Mouse (Mus musculus): ENCODE measurements around the gene Gm6526. TPM values are rescaled to one million over a fixed set of nuclear protein-coding genes. Genes with fewer than 3 reads are reported as not detected.
"Not testable (repeated sequence)": the region's sequence is repeated elsewhere in the genome, so short reads cannot be mapped to it uniquely, and the experiment has no call there.

Gene Gm6526
- polyA plus RNA-seq (2015; fragmentation: Nextera tagmentation; extraction: Ambion mirVana): not detected in 2 replicates

GRCm38 (mm10) chr14:43747566-43747965 is at the start of gene Gm6526:
Gene Gm6526 (plus strand): TSS chr14:43747866.
- WGBS (ENCODE audit: insufficient replicate concordance): 50% methylated on average over 4 of the region's 4 CpGs

GRCm38 (mm10) chr14:43727385-43727784 is 20.3 kb upstream of the Gm6526 start, which contains the start of gene Gm16506:
Gene Gm16506 (minus strand): TSS chr14:43727485.
- 71% methylated on average over 1 of the region's 3 CpGs for WGBS (ENCODE audit: insufficient replicate concordance)
- not testable (repeated sequence) for H3K4me1 ChIP-seq (ENCODE audit: control insufficient read depth, low read depth, low read length); H3K27ac ChIP-seq (ENCODE audit: low read length); H3K4me3 ChIP-seq (ENCODE audit: low read depth, low read length); ATAC-seq (ENCODE audit: low read depth); H3K9me3 ChIP-seq (replicated peaks; ENCODE audit: control insufficient read depth, low read length); H3K9ac ChIP-seq (ENCODE audit: low read depth, low read length); H3K36me3 ChIP-seq (ENCODE audit: control insufficient read depth, insufficient read depth); H3K4me2 ChIP-seq (ENCODE audit: low read depth, low read length); H3K27me3 ChIP-seq (ENCODE audit: control insufficient read depth, insufficient read depth, low read depth, low read length)

More at GRCm38 (mm10) chr14:43747566-43747965, at the start of gene Gm6526:
- not testable (repeated sequence) for H3K27me3 ChIP-seq (ENCODE audit: control insufficient read depth, insufficient read depth, low read depth, low read length); ATAC-seq (ENCODE audit: low read depth); H3K36me3 ChIP-seq (ENCODE audit: control insufficient read depth, insufficient read depth); H3K4me2 ChIP-seq (ENCODE audit: low read depth, low read length); H3K4me3 ChIP-seq (ENCODE audit: low read depth, low read length); H3K4me1 ChIP-seq (ENCODE audit: control insufficient read depth, low read depth, low read length); H3K27ac ChIP-seq (ENCODE audit: low read length); H3K9ac ChIP-seq (ENCODE audit: low read depth, low read length); H3K9me3 ChIP-seq (replicated peaks; ENCODE audit: control insufficient read depth, low read length)

GRCm38 (mm10) chr14:43784645-43785044 is 37.0 kb downstream of the Gm6526 start, which contains the start of gene Gm8180:
Gene Gm8180 (minus strand): TSS chr14:43784745.
- not testable (repeated sequence) for ATAC-seq (ENCODE audit: low read depth); H3K4me2 ChIP-seq (ENCODE audit: low read depth, low read length); H3K4me1 ChIP-seq (ENCODE audit: control insufficient read depth, low read depth, low read length); H3K36me3 ChIP-seq (ENCODE audit: control insufficient read depth, insufficient read depth); H3K9me3 ChIP-seq (replicated peaks; ENCODE audit: control insufficient read depth, low read length); H3K9ac ChIP-seq (ENCODE audit: low read depth, low read length); H3K4me3 ChIP-seq (ENCODE audit: low read depth, low read length); H3K27me3 ChIP-seq (ENCODE audit: control insufficient read depth, insufficient read depth, low read depth, low read length); H3K27ac ChIP-seq (ENCODE audit: low read length)
- 72% methylated on average over 3 of the region's 3 CpGs for WGBS (ENCODE audit: insufficient replicate concordance)

DNA sequence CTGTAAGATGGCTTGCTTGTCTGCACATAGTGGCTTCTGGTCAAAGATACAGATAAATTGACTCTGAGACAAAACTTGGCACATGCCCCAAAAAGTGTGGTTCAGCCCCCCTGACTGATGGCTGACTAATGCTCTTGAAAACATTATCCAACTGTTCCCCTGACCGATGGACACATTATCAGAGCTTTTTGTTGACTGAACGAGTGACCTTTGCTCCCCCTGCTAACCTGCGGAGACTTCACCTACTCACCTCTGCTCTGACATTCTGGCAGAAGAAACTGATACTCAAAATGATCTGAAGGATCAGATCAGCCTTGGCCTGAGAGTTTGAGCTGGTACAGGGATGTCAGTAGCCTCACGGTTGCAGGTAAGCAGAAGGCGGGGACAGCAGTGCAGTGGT is 46.1 kb downstream of the Gm6526 start:
- 56% methylated on average over 5 of the region's 5 CpGs for WGBS (ENCODE audit: insufficient replicate concordance)

DNA sequence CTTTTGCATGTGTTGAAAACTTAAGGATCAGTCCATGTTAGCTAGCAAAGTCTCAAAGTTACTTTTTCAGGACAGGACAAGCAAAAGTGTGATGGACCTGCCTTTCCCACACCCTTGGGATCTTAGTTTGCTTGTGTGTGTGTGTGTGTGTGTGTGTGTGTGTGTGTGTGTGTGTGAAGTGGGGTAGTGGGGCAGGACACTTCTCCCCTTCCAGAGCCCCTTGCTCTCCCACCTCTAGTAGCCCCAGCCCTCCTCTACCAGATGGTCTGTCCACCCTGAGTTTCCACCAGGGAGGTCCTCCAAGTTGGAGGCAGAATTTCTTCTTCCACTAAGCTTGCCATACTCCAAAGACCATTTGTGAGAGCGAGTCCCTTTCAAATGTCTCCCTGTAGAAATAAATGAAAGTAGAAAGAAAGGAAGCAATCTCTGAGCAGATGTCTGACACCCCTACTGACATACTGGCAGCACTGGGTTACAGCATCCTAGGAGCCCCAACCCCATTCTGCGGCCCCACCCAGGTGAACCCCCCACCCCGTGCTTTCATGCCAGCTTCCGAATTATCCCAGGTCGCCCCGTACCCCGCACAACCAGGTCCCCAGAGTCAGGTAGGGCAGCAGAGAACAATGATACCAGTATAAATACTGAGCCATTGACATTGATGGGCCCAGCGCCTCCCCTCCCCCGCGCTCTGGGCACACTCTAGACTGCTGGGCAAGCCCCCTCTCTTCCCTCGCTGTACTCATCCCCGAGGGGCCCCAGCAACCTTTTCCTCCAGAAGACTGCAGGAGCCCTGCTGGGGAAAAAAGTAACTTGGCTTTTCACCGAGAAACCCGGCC is 48.6 kb downstream of the Gm6526 start:
- Histone ChIP-seq H3K36me3 (ENCODE audit: control insufficient read depth, insufficient read depth) (no peaks in the 10 kb centered on the region), H3K4me1 (ENCODE audit: control insufficient read depth, low read depth, low read length) (no peaks in the 10 kb centered on the region), H3K4me2 (ENCODE audit: low read depth, low read length) (no peak overlapping the region), H3K9ac (ENCODE audit: low read depth, low read length) (no peak overlapping the region), H3K27ac (ENCODE audit: low read length) (no peak overlapping the region), H3K4me3 (ENCODE audit: low read depth, low read length) (no peak overlapping the region), H3K27me3 (ENCODE audit: control insufficient read depth, insufficient read depth, low read depth, low read length) (no peaks in the 10 kb centered on the region), H3K9me3 (replicated peaks; ENCODE audit: control insufficient read depth, low read length) (no peaks in the 10 kb centered on the region)
- ATAC-seq (ENCODE audit: low read depth): no peak
- 17% methylated on average over 14 of the region's 14 CpGs for WGBS (ENCODE audit: insufficient replicate concordance)

More for the DNA sequence above, 46.1 kb downstream of the Gm6526 start:
- not testable (repeated sequence) for ATAC-seq (ENCODE audit: low read depth); H3K4me3 ChIP-seq (ENCODE audit: low read depth, low read length); H3K27me3 ChIP-seq (ENCODE audit: control insufficient read depth, insufficient read depth, low read depth, low read length); H3K4me1 ChIP-seq (ENCODE audit: control insufficient read depth, low read depth, low read length); H3K9me3 ChIP-seq (replicated peaks; ENCODE audit: control insufficient read depth, low read length); H3K4me2 ChIP-seq (ENCODE audit: low read depth, low read length); H3K36me3 ChIP-seq (ENCODE audit: control insufficient read depth, insufficient read depth); H3K9ac ChIP-seq (ENCODE audit: low read depth, low read length); H3K27ac ChIP-seq (ENCODE audit: low read length)

- ATAC-seq (ENCODE audit: low read depth); H3K4me3 ChIP-seq (ENCODE audit: low read depth, low read length); H3K4me1 ChIP-seq (ENCODE audit: control insufficient read depth, low read depth, low read length); H3K9ac ChIP-seq (ENCODE audit: low read depth, low read length); H3K4me2 ChIP-seq (ENCODE audit: low read depth, low read length); H3K27me3 ChIP-seq (ENCODE audit: control insufficient read depth, insufficient read depth, low read depth, low read length); H3K9me3 ChIP-seq (replicated peaks; ENCODE audit: control insufficient read depth, low read length); H3K36me3 ChIP-seq (ENCODE audit: control insufficient read depth, insufficient read depth); H3K27ac ChIP-seq (ENCODE audit: low read length): not testable (repeated sequence)
- 16% methylated on average over 22 of the region's 23 CpGs for WGBS (ENCODE audit: insufficient replicate concordance)
These were observed 49.3 kb downstream of the Gm6526 start for GRCm38 (mm10) chr14:43796905-43797470.

DNA sequence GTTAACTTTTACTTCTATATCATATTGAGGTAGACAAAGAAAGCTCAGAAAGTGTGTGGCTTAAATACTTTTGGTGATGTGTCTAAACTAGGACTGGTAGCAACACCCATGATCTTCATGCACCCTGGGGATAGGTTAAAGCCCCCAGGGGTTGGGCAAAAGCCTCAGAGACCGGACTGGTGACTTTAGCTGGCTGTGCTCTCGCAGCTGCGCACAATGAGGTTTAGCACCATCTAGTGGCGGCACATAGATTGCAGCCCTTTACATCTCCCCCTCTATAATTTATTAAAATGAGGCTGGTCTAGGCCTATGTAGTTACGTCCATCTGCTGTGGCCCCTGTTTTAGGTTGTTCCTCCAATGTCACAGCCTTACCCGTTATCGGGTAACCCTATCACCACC is 56.8 kb downstream of the Gm6526 start:
- not testable (repeated sequence) for H3K9ac ChIP-seq (ENCODE audit: low read depth, low read length); H3K36me3 ChIP-seq (ENCODE audit: control insufficient read depth, insufficient read depth); H3K4me1 ChIP-seq (ENCODE audit: control insufficient read depth, low read depth, low read length); H3K4me2 ChIP-seq (ENCODE audit: low read depth, low read length); H3K4me3 ChIP-seq (ENCODE audit: low read depth, low read length); ATAC-seq (ENCODE audit: low read depth); H3K27me3 ChIP-seq (ENCODE audit: control insufficient read depth, insufficient read depth, low read depth, low read length); H3K9me3 ChIP-seq (replicated peaks; ENCODE audit: control insufficient read depth, low read length); H3K27ac ChIP-seq (ENCODE audit: low read length)
- WGBS (ENCODE audit: insufficient replicate concordance): 10% methylated on average over 7 of the region's 7 CpGs
